Mouse (Mus musculus) heart, postnatal 10 days (tissue): Measurements from ENCODE around the gene Stk39. TPM values are rescaled to one million over a fixed set of nuclear protein-coding genes. Genes with fewer than 3 reads are reported as not detected.

Experiments used
- DNase-seq, 2 experiments: peaks; one replicate each; pipeline ENCODE4 v3.0.0; 2021
- intact Hi-C: fragments of 180-260 bp; cut with DNase I; formaldehyde crosslinking; loops from one replicate; pipeline ENCODE4 v1.15.1; 2025
- total RNA-seq, 2 experiments: library from RNA; stranded (reverse); gene quantifications; 2 replicates each; pipeline ENCODE4 v1.2.3; 2021

Gene Stk39
- total RNA-seq, 2 experiments from 2014 or later: 111 to 145 TPM

GRCm38 (mm10) chr2:68387824-68388582 is 84.1 kb downstream of the Stk39 start:
- no peak for DNase-seq
- intact Hi-C loops: no loop called here

DNA sequence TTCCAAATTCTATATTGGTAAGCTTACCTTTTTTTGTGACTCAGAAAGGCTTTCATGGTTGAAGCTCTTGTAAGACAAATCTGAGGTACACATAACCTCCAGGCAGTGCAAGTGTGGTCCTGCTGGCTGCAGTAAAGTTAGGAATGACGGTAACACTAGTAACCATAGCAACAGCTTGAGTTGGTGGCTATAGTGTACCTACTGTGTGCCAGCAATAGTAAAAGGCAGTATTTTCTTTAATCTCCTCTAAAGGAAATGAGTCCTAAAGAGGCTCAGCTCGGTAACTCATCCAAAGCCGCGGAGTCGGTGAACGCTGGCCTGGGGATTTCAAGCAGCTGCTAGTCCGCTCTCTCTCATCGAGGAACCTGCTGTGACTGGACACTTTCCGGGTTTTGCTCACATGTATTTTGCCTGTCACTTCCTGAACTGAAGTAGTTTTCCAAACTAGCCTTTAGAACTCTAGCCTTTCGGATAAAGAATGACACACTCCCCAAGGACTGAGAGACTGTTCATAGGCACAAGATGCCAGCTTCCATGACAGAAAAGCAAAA is 85.7 kb downstream of the Stk39 start:
- no peak for DNase-seq
- intact Hi-C loops: no loop called here

- intact Hi-C loops: no loop called here
Measured at GRCm38 (mm10) chr2:68385654-68386312, 86.3 kb downstream of the Stk39 start.

GRCm38 (mm10) chr2:68383964-68384363 is 88.1 kb downstream of the Stk39 start:
- no peak for DNase-seq
- intact Hi-C loops: no loop called here

More at GRCm38 (mm10) chr2:68385654-68386312, 86.3 kb downstream of the Stk39 start:
- no peak for DNase-seq

- intact Hi-C loops: no loop called here
- DNase-seq: no peak
Measured at GRCm38 (mm10) chr2:68382394-68383059, 89.5 kb downstream of the Stk39 start.

GRCm38 (mm10) chr2:68381881-68382280 is 90.2 kb downstream of the Stk39 start:
- DNase-seq: no peak
- intact Hi-C loops: no loop called here

DNA sequence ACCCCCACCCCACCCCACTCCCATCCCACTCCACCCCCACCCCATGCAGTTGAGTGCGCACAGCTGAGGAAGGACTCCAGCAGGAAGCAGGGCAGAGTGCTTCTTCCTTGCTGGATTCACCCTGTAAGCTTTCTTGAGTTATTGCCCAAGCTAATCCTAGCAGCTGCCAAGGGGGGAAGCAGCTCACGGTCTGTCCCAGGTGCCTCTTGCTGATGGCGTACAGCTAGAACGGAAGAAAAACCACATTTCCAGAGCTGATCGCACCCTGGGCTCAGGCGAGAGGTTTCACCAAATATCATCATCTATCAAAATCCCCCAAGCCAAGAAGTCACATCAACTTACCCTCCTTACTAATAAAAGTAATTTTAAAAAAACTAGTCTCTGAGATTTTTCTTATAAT is 90.9 kb downstream of the Stk39 start:
- DNase-seq: no peak
- intact Hi-C loops: no loop called here

DNA sequence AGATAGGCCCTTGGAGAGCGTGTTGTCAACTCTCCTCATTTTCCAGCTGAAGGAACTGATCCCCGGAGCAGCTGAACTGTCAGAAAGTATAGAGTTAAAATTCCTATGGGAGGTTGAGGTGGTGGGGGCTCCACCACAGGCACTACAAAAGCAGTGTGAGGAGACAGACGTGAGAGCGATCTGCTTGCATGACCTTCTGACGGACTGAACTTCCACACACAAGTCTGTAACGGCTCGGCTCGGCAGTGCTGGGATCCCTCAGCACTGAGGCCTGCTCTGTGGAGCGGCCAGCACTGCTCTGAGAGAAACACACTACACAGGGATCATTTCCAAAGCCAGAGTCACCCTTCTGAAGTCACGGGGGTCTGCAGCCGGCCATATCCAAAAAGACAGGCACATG is 92.4 kb downstream of the Stk39 start:
- DNase-seq: peak in 1 of 2 experiments; percentile 34
- intact Hi-C loops: loop anchor here (5.0 kb wide), 1 partner anchor 53 kb away; no protein-coding TSS in a partner anchor

- intact Hi-C loops: loop anchor here (5.0 kb wide), 1 partner anchor 54 kb away; no protein-coding TSS in a partner anchor
- peak; percentile 83 for DNase-seq
Measured at GRCm38 (mm10) chr2:68378319-68378718, 93.7 kb downstream of the Stk39 start.

- DNase-seq: peak; percentile 55 to 58
- intact Hi-C loops: loop anchor here (2.0 to 5.0 kb wide), 2 partner anchors 40 to 55 kb away; no protein-coding TSS in a partner anchor
Measured at GRCm38 (mm10) chr2:68377251-68377681, 94.8 kb downstream of the Stk39 start.

DNA sequence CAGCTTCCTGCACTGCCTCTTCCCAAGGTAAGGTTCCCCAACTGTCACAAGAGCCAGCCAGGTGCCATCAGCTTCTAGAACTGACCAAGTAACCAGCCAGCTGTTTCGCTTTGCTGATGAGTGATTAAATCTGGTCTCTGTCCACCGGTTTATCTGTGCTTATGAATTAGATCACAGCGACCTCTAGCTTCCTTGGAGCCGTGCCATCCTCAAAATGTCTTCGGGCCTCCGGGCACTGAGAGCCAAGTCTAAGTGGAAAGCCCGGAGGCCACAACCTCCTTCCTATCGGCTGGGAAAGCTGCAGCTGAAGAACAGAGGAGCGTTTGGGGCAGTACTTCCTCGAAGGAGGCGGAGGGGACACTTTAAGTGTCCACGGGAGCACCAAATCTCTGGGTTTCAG is 95.4 kb downstream of the Stk39 start:
- intact Hi-C loops: loop anchor here (2.0 to 5.0 kb wide), 2 partner anchors 40 to 56 kb away; no protein-coding TSS in a partner anchor
- peak; percentile 81 to 83 for DNase-seq

- DNase-seq: no peak
- intact Hi-C loops: loop anchor here (2.0 kb wide), 1 partner anchor 95 kb away; no protein-coding TSS in a partner anchor
Measured at GRCm38 (mm10) chr2:68374202-68374601, 97.9 kb downstream of the Stk39 start.

DNA sequence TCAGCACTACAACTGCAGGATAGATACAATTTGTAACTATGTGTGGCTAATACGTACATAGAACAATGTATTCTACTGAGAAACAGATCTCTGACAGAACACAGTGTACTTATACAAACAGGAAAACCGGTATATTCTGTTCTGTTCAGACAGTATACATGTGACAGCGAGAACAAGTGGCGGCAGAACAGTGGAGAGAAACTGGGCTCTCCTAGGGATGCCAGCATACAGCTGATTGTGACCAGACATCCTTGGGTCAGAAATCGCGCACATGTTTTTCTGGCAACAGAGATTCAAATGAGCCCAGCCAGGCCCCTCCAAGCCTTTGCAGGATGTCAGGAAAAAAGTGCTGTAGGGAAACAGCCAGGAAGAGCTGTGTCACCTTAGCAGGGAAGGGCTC is 100.2 kb downstream of the Stk39 start:
- DNase-seq: no peak

DNA sequence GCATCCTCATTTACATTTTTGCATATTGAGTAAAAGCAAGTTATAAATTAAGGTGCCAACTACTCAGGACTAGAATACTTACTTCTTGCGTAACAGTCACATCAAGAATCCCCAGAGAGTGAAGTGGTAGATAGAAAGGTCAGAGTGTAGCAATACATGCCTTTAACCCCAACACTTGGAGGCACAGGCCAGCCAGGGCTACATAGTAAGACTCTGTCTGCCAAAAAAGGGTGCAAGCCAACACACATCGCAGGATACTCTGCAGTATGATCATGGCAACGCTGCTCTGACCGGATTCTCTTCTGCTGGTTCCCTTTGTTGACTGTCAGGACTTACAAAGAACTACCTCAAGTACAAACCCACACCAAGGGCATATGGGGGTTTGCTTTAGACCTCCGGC is 101.7 kb downstream of the Stk39 start:
- intact Hi-C loops: no loop called here
- DNase-seq: no peak

More for the DNA sequence above, 100.2 kb downstream of the Stk39 start:
- intact Hi-C loops: no loop called here

GRCm38 (mm10) chr2:68369080-68369479 is 103.0 kb downstream of the Stk39 start:
- DNase-seq: no peak
- intact Hi-C loops: loop anchor here (10.0 kb wide), 2 partner anchors 196 to 736 kb away; no protein-coding TSS in a partner anchor

- intact Hi-C loops: loop anchor here (10.0 kb wide), 2 partner anchors 197 to 737 kb away; no protein-coding TSS in a partner anchor
- DNase-seq: no peak
Measured at GRCm38 (mm10) chr2:68367944-68368343, 104.1 kb downstream of the Stk39 start.

GRCm38 (mm10) chr2:68366897-68367193 is 105.2 kb downstream of the Stk39 start:
- DNase-seq: no peak
- intact Hi-C loops: loop anchor here (10.0 kb wide), 2 partner anchors 198 to 738 kb away; no protein-coding TSS in a partner anchor

DNA sequence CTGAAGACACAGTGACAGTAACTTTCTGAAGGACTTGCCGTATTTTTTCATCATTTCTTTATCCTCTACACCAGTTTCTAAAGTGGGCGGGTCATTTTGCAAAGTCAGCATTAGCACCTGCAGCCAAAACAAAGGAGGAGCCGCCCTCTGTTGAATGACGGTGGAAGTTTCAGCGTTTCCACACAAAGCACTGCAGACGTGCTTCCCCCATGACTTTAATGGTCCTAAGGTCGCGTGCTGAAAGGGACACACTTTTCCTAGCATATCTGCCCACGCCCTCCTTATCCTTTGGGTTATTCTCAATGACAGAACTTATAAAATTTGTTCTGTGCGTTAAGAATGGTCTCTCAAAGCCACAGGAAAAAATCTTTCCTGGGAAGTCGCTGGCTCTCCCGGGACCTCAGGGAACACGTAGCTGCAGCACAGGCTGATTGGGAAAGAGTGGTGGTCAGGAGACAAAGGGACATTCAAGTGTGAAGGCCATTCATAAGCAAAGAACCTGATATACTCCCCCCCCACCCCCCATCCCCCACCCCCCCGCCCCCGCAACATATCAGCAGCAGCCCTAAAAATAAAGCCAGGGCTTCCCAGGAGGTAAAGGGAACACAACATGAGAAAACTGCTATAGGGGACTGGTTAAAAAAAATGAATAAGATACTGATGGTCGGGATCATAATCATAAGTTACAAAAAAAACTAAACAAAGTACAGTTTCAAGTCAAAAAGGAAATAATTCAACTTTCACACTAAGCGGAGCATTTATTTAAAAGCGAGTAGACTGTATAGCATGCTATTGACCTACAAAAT is 105.8 kb downstream of the Stk39 start:
- intact Hi-C loops: loop anchor here (10.0 kb wide), 2 partner anchors 199 to 739 kb away; no protein-coding TSS in a partner anchor
- DNase-seq: no peak

- intact Hi-C loops: loop anchor here (2.0 to 10.0 kb wide), 3 partner anchors 107 to 739 kb away; partner anchors contain the start of gene Stk39
- DNase-seq: no peak
Measured at GRCm38 (mm10) chr2:68365504-68365903, 106.6 kb downstream of the Stk39 start.
